In genomic region chr2:29312058-29312457, GRCm38 (mm10) we compare ENCODE assay signal across 10 mouse cellular contexts.
"Had no signal": no experiment of that assay in that cellular context is flagged by ENCODE, and none has a peak within 500 bp of the region (broad histone marks: within the 10 kb centered on the region; RNA-seq: fewer than 3 reads in every experiment).

No protein-coding gene starts in this region.

- DNase-seq: liver, postnatal 0 days; lung, adult 2 months; lung, postnatal 14 days; lung, postnatal 36 days; thymus, adult 18-20 months; thymus, postnatal 14 days; thymus, postnatal 36 days had no signal

- ATAC-seq: liver, postnatal 0 days; lung, postnatal 0 days; midbrain, embryonic 13.5 days; midbrain, embryonic 15.5 days had no signal
